Mouse (Mus musculus) frontal cortex, postnatal 25 days (tissue): ENCODE data around the gene Csf3r.
"Not testable (repeated sequence)": the region's sequence is repeated elsewhere in the genome, so short reads cannot be mapped to it uniquely, and the experiment has no call there.

Experiments
- DNase-seq, 2 experiments: peaks; one replicate each; pipeline ENCODE4 v3.0.0; 2022; ENCODE audit warnings: low spot score in 2 of 2

Csf3r gene

DNA sequence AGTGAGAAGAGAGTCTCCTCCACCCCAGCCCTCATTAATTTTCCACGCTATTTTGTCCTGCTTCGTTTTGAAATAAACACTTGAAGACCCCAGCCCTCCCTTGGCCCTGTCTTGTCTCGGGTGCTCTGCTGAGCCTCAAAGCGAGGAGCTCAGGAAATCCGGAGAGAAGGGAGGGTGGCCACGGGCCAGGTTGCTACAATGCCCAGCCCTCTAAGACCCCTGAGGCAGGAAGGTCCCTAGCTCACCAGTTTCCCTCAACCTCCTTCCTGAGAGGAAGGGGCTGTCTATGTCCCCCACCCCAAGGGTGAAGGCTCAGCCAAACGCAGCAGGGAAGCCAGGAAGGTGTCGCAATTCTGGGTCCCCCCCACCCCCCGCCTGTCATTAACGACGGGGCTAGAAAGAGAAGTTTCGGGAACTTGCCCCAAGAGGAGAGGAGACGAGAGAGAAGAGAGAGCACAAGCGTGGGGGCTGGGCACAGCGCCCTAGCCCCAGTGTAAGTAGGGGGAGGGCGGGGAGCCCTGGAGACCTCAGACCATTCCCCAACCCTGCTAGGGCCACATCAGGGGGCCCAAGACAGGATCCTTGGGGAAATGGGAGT, at the start of gene Csf3r:
Gene Csf3r, plus strand, starts transcription at position 248 of the 598 bp plus-strand sequence.
- DNase-seq: no peak

DNA sequence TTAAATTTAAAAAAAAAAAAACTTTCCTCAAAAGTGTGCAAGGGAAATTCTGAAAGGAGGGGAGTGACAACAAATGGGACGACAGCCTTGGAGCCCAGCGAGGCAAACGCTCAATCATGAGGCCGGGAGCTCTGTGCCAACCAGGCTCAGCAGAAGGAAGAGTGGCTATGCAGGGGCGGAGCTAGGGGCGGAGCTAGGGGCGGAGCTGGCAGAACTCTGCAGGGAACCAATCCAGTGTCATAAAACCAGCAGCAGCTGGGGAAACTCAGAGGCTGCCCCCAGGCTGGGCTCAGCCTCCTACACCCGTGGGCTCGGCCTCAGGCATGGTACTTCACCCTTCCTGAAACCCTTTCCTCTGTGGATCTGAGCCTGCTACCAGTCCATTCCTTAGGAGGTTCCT, 46.6 kb upstream of the Csf3r start:
- DNase-seq: no peak

DNA sequence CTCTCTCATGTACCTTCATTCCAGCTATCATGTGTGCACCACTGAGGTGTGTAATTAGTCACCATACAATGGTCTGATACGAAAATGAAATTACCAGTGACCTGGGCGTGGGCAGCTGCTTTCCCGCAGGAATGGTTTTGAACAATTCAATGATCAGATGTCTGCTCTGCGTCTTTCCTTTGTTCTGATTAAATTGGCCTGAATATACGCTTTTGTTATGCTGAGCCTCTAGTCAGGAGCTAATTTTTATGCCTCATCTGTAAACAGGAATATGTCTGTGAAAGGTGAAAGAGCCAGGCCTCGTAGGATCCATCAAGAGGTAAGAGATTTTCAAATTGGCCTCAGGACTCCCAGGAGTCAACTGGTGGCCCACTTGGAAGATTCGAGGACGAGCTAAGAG, 41.1 kb upstream of the Csf3r start:
- DNase-seq: no peak

DNA sequence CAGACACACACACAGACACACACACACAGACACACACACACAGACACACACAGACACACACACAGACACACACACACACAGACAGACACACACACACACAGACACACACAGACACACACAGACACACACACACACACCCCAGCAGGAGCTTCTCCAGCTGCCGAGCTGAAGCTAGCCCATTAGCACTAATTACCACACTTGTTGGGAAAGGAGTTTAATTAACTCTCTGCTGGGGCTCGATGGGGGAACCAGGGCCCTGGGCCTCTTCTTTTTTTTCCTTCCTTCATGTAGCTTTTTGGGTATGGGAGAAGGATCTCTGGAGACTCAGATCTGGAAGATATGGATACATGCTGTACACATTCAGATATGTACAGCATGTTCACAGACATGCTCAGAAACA, 38.6 kb upstream of the Csf3r start:
- DNase-seq: not testable (repeated sequence)

DNA sequence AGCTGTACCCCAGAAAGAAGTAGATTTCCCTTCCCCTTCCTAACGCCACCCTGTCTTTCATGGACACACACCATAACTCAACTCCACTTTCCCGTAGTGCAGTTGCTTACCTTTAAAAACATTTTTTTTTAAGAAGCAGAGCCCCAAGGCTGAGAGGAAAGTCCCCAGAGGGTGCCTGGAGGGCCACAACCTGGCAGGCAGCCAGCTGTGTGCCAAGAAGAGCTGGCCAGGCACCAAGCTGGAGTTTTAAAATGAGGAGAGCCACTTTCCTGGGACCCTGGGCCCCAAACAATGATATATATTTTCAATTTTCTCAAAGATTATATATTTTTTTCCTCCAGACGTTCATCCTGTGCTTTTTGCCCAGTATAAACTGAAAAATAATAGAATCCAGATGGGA, 37.3 kb upstream of the Csf3r start:
- DNase-seq: no peak

DNA sequence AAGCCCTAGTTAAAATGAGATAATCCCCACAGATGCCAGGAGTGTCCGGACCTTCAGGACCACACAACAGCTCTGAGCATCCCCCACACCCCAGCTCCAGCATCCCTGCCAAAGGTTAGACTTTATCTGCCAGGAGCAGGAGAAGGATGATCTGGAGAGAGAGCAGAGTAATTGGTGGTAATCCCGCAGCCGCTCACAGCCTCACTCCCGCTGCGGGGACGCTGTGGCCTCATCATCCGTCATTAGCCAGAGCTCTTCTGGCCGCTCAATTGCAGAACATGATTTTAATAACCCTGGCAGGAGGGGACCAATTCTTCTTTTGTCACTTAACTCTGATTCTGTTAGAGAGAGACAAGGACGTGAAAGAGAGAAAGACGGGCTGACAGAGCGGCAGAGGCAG, 35.3 kb upstream of the Csf3r start:
- no peak for DNase-seq

DNA sequence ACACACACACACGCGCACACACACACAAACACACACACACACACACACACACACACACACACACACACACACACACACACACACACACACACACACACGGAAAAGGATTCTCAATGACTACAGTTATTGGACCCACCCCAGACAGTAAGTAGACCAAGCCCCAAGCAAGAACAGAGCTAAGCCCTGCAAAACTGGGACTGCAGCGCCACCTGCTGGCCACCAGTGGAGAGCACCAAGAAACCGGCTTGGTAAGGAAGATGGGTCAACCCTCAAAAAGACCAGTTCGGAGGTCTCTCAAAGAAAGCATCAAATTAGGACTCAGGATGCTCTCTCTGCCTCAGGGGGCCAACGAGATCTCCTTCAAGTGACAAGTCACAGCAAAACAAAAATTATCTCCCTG, 34.2 kb upstream of the Csf3r start:
- peak; percentile 53 to 66 for DNase-seq

DNA sequence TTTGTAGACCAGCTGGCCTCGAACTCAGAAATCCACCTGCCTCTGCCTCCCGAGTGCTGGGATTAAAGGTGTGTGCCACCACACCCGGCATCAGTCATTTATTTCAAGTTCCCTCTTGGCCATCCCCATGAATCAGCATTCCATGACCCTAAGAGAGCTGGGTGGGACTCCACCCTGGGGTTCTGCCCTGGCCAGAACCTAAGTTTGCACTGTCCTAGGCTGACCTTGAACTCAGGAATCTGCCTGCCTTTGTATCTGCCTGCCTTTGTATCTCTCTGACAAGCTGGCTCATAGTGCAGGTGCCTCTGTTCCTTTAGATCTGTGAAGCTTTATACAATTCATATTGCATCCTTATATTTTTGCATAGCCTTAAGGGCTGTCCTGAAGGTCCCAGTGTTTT, 32.1 kb upstream of the Csf3r start:
- no peak for DNase-seq

DNA sequence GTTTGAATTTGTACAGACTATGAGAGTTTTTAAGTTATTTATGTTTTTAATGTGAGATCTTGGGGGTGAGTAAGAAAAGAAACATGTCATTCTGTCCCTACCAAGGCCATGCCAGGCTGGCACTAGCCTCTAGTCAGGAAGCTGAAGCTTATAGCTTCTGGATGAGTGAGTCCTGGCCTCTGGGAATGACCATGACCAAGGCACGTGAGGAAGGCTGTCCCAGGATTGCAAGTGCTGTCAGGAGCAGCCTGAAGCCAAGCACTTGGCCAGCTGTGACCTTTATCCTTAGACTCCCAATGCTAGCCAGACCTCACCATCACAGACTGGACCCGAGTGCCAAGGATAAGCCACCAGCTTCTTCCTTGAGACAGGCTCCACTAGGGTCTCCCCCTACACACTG, 31.4 kb upstream of the Csf3r start:
- DNase-seq: no peak

DNA sequence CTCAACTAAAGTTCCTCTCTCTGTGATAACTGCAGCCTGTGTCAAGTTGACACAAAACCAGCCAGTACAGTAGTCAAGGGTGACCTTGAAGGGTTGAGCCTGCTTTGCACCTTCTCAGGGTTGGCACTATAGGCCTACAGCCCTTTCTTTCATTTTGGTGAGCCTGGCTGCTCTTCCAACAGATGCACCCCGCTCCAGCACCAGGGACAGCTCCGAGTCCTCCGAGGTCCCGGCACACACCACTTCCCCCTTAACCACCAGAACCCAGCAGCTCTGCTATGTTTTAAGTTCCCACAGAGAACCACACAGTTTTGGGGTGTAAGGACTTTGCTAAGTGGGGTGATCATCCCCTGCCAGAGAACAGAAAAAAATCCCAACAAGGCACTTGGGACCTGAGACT, 27.8 kb upstream of the Csf3r start:
- no peak for DNase-seq

DNA sequence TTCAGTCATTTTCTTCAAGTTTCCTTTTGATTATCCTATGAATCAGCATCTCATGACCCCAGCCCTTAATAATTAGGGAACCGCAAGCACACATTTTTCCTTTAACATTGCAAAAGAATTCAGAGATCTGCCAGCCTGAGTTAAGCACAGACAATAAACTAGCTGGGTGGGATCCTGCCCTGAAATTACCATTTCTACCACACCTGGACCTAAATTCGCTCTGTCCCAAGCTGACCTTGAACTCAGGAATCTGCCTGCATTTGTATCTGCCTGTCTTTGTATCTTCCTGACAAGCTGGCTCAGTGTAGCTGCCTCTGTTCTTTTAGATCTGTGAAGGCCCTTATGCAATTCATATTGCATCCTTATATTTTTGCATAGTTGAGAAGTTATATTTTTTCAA, 26.5 kb upstream of the Csf3r start:
- no peak for DNase-seq

DNA sequence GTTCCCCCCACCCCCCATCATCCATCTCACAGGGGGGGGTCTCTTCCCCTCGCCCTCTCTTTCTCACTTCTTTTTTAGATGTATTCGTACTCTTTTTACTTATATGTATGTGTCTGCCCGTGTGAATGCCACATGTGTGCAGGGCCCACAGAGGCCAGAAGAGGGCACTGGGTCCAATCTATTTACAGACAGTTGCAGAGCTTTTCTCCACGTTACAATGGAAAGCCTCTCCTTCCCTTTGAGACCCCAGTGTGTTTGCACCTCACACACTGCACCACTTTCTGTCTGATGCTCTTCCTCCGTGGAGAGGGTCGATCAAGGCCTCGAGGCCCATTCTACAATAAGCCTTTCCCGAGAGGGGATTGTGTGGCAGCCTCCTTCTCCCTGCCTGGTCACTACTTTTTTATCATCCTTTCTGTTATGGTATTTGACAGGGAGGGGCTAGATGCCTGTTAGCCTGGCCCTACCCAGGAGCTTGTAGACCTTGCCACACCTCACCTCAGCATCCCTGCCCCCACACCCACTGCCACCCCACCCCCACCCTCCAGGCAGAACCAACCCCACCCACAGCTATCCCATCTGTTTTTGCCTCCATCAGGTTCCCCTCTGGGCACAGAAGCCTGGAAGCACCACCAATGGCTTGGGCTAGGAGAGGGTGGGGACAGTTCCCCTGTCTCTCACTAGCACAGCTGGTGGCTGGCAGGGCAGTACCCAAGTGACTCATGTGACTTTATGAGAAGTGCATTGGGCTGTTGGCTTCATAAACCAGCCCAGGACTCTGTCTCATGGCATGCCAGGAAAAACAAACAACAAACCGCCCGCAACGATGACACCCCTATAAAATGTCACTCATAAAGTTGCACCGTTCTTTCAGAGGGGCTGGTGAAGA, 22.8 kb upstream of the Csf3r start:
- DNase-seq: no peak

DNA sequence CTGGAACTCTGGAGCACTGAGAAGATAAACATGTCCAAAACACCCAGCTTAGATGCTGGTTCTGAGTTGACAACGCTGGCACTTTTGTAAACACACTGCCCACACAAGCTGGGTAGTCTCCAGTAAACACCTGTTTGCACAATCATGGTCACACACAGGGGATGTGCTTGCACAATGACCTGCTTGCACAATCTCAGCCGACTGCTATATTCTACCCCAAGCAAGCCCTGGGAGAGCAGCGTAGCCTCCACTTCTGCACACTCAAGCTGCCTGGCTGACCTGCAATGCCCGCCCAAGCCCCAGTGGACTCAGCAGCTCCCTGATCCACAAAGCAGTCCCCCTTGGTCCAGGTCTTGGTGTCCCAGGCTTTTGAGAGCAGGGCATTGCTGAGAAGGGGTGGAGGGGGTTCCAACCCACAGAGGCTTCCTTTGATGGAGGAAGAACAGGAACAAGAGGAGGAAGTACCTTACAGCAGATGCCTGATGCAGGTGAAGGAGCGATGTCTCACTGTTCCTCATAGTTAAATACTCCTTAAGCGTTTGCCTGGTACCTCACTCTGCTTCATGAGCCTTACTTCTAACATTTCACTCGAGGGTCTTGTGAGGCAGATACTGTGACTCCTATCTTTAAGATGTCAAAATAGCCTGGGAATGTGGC, 6.5 kb upstream of the Csf3r start:
- no peak for DNase-seq

DNA sequence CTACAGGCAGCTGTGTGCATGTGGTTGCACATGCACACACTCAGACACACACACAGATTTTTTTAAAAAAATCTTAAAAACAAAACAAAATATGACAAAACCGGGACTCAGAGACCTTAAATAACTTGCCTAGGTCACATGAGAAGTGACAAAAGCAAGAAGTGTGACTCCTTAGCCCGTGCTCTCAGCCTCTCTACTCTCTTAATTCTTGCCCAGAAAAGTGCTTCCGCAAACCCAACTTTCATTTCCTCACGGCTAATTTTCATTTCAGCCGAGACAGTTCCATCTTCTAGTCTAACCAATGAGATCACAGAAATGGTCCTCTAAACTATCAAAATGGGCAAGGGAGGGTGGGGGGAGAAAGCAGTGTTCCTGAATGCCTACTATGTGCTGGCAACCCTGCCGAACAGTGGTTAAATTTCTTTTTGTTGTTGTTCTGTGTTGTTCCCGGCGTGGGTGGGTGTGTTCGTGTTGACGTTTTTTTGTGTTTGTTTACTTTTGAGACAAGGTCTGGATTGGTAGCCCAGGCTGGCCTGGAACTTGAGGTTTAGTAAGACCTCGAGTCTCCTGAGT, 5.3 kb upstream of the Csf3r start:
- no peak for DNase-seq

DNA sequence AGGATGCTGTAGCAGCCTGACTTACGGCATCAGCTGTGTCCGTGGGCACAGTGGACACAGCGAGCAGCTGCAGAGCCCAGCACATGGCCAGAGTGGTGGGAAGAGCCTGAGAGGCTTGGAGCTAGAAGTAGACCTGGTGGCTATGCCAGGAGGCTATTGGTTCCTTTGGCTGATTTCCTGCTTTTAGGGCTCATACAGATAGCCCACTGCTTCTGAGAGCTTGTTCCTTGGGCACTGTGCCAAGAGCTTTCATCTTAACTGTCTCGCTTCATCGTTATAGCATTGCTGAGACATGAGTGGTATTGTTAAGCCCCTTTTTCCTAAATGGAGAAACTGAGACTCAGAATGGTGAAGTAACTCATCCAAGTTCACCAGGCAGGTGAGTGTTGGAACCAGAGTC, 1.5 kb downstream of the Csf3r start:
- DNase-seq: no peak

DNA sequence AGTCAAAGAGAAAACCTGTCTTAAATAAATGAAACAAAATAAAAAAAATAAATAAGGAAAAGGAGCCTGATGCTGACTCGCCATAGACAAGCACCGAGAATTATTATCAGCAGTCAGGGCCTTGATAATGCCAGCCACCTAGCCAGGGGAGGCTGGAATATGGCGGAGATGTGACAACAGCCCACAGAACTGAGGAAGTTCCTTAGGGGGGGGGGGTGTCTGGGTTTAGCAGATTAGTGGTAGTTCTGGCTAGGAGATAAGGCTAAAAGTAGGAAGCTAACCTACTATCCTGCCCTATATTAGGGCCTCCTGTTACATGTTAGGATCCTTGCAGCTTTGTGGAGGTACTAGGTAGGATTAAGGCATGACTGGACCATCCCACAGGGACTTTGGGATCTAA, 3.6 kb downstream of the Csf3r start:
- DNase-seq: no peak

DNA sequence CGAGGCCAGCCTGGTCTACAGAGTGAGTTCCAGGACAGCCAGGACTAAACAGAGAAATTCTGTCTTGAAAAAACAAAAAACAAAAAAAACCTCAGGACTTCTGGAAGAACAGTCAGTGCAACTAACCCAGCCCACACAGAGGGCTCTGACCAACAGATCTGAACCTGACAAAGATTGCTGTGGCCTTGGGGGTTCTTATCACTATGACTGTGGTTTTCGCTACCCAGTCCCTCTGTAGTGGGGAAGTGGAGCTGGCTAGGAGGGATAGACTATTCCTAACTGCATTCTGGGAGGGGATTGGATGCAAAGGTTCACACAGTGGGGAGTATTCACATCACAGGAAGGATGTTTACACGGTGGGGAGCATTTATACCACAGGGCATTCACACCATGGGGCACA, 4.7 kb downstream of the Csf3r start:
- no peak for DNase-seq

DNA sequence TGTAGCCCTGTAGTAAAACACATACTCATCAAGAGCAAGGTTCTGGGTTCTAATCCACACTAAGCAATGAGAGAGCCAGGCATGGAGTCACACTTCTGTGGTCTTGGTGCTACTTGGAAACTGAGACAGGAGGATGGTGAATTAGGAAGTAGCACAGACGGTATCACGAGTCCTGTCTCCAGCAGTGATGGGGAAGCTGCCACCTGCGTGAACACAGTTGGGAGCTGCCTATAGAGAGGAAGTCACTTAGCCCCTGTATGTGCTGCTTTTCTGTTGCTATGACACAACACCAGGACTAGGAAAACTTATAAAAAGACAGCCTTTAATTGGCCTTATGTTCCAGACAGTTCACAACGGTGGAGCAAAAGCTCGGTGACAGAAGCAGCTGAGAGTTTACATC, 6.4 kb downstream of the Csf3r start:
- DNase-seq: no peak

DNA sequence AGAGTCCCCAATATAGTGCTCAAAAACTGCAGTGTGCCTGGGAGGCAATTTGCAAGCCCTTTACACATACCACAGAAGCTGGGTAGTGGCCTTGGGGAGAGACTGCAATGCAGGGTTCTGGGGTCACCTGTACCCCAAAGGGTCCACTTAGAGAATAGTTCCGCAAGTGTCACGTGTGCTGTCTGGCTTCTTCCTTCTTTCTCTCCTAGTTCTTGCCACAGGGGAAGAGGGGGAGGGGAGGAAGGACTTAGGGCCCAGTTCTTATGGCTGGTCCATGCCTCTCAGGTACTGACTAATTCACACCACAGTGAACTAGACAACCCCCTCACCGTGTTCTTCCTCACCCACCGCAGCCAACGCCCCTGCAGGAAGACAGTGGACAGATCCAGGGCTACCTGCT, 11.1 kb downstream of the Csf3r start:
- DNase-seq: no peak

DNA sequence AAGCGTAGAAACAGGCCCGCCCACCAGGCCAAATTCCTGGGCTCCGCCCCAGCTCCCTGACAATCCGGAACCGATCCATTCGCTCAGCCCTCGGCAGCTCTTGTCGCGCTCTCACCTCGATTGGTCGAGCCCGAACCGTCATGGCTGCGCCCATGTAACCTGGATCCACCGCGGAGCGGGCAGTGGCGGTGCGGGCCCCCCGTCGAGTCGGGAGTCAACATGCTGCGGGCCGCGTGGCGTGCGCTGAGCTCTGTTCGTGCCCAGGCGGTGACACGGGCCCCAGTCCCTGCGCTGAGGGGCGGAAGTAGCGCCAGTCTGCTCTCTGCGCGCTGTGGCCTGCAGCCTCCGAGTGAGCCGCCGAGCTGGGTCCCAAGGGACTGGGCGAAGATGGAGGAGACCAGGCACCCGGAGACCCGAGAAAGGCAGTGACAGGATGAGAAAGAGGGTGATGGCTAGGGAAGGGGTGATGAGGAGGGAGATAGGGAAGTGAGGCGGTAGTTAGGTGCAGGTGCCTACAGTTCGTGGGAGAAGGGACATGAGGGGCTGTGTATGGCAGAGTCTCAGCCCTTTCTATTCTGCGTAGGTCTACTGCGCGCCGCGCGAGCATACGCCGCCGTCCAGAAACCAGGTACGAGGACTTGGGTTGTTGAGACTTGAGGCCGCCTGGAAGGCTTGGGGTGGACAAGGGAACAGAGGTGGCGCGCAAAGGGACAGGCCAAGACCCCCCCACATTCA, 22.7 kb downstream of the Csf3r start, which contains the start of gene Mrps15:
Gene Mrps15, plus strand, starts transcription at position 75 of the 735 bp plus-strand sequence.
- DNase-seq: peak; percentile 59 to 67

DNA sequence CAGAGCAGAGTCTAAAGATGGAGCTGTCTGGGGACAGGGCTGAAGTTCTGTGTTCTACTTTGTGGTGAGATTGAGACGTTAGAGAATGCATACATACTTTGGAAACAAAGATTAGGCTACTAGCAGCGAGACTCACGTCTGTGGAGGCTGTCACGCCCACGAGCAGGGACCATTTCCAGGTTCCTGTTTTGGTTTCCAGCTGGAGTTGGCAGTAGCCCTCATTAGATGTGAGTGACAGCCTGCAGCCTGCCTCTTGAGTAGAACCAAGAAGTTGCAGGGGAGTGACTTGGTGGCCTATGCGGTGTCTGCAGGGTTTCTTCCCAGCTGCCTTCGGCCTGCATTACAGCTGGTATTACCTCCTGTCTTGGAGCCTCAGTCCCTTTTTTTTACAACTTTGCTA, 27.3 kb downstream of the Csf3r start:
- peak; percentile 20 to 32 for DNase-seq
